8 mouse cellular contexts compared by ENCODE assay signal in the genomic region with DNA sequence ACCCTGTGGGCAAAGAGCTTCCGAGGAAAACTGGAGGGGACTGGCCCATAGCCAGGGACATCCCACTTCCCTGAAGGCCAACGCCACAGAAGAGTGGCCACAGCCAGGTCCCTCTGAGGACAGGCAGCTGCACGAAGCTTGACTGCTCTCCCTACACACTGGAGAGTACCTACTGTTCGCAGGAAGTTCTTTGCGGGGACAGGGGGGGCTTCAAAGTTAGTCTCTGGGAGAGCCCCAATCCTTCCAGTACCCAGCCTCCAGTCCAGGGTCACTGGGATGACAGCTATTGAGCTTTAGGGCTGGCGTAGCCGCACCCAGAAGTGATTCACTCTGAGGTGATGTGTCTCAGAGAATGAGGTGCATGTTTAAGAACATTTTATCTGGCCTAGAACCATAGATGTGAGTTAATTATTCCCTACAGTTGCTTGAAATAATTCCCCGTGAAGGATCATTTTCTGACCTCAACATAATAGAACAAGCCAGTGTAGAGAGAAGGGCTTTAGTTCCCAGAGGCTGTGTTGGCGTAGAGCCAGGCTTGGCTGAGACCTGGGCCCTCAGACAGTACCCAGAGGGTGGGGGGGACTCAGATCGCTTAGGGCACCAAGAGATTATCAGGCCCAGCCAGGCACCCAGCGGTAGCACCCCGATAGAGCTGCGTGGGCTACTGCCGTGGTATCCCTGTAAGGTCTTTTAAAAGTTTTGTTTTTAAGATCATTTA. TPM values are rescaled to one million over a fixed set of nuclear protein-coding genes. Genes with fewer than 3 reads are reported as not detected.
DNase-seq lines count a peak whose midpoint lies in the region; ATAC-seq lines count a peak whose summit lies in the region.

No protein-coding gene starts in this region.

- intact Hi-C loops in left cerebral cortex, postnatal 4 days (cut with DNase I): no loop called here
- intact Hi-C loops in left cerebral cortex, postnatal 36 days (cut with DNase I): no loop called here

- no peak overlapping the region for H3K4me3 ChIP-seq in heart, embryonic 15.5 days
- H3K4me3 ChIP-seq in stomach, embryonic 14.5 days (ENCODE audit: low read depth, low read length): no peak overlapping the region

- no peaks in the 10 kb centered on the region for H3K9me3 ChIP-seq in heart, embryonic 15.5 days (replicated peaks)
- no peaks in the 10 kb centered on the region for H3K9me3 ChIP-seq in stomach, embryonic 14.5 days (ENCODE audit: control insufficient read depth, low read depth, low read length)

- peaks cover 35% of the 10 kb centered on the region for H3K4me1 ChIP-seq in heart, embryonic 15.5 days (replicated peaks)
- H3K4me1 ChIP-seq in stomach, embryonic 14.5 days (ENCODE audit: control insufficient read depth, insufficient read depth, low read length): peaks cover 7% of the 10 kb centered on the region; the same call in 1 of the 2 replicates

- H3K4me2 ChIP-seq in heart, embryonic 15.5 days: no peak overlapping the region
- no peak overlapping the region for H3K4me2 ChIP-seq in stomach, embryonic 14.5 days (replicated peaks; ENCODE audit: low read depth, low read length)

- DNase-seq in left cerebral cortex, postnatal 4 days: peak; percentile 81
- no peak for DNase-seq in left cerebral cortex, postnatal 36 days (ENCODE audit: low spot score in 2 of 2)
- DNase-seq in brain, adult 2 months (ENCODE audit: low read depth, low spot score): peak; percentile 40
- DNase-seq in kidney, postnatal 4 days: peak; percentile 75 to 80
- no peak for DNase-seq in layer of hippocampus, postnatal 14 days (ENCODE audit: low spot score in 2 of 2)
- no peak for DNase-seq in left cerebral cortex, adult 8-10 months (ENCODE audit: low spot score in 2 of 2)

- H3K9ac ChIP-seq in heart, embryonic 15.5 days: no peak overlapping the region
- 0 out of 2 replicates have a peak overlapping the region, but pooled peaks have one; percentile 6 for H3K9ac ChIP-seq in stomach, embryonic 14.5 days (replicated peaks; ENCODE audit: low read depth, low read length)

- H3K27ac ChIP-seq in heart, embryonic 15.5 days: peak overlapping the region; percentile 43
- H3K27ac ChIP-seq in stomach, embryonic 14.5 days (ENCODE audit: low read length): peak overlapping the region; percentile 10; the same call in 1 of the 2 replicates

- ATAC-seq in heart, embryonic 15.5 days (replicated peaks; ENCODE audit: insufficient number of reproducible peaks, insufficient read depth, low FRiP score, low read depth): peak; percentile 60; the same call in 1 of the 2 replicates
- ATAC-seq in stomach, embryonic 14.5 days (ENCODE audit: insufficient number of reproducible peaks, insufficient read depth, low FRiP score, low read depth): peak; percentile 68; the same call in 1 of the 2 replicates

- no peaks in the 10 kb centered on the region for H3K27me3 ChIP-seq in heart, embryonic 15.5 days
- no peaks in the 10 kb centered on the region for H3K27me3 ChIP-seq in stomach, embryonic 14.5 days (ENCODE audit: control insufficient read depth, insufficient read depth, low read length)

- peaks cover 46% of the 10 kb centered on the region for H3K36me3 ChIP-seq in heart, embryonic 15.5 days
- peaks cover 76% of the 10 kb centered on the region for H3K36me3 ChIP-seq in stomach, embryonic 14.5 days (ENCODE audit: control insufficient read depth, insufficient read depth, low read length)

- WGBS in heart, embryonic 15.5 days: 59% methylated on average over 14 of the region's 14 CpGs
- WGBS in stomach, embryonic 14.5 days: 84% methylated on average over 14 of the region's 14 CpGs

RNA-seq across cellular contexts. Expression of a gene that starts 13.5 kb away (rescaled TPM):
- 100 to 1,000 TPM; 314 to 322 TPM for total RNA-seq in left cerebral cortex, postnatal 4 days (2021)
- total RNA-seq in left cerebral cortex, postnatal 36 days (2021): 100 to 1,000 TPM; 160 to 179 TPM
- polyA plus RNA-seq in heart, embryonic 15.5 days (2015; fragmentation: Nextera tagmentation; extraction: Ambion mirVana): 65.8 and 112 TPM in 2 replicates
- polyA plus RNA-seq in stomach, embryonic 14.5 days (2014; fragmentation: Nextera tagmentation; extraction: Ambion mirVana): 85.9 and 99.0 TPM in 2 replicates
- 100 to 1,000 TPM; 170 to 200 TPM for total RNA-seq in layer of hippocampus, postnatal 14 days (2021)
- total RNA-seq in left cerebral cortex, adult 8-10 months (2022): 100 to 1,000 TPM; 204 to 217 (median 208) TPM

Comparison
In these comparisons a context has a peak if more than half of its experiments do, and no peak if none do; other contexts are left out.
1. DNase-seq: peak in left cerebral cortex, postnatal 4 days (single experiment), brain, adult 2 months (single experiment) and kidney, postnatal 4 days (2 of 2); none in left cerebral cortex, postnatal 36 days (0 of 2), layer of hippocampus, postnatal 14 days (0 of 2) and left cerebral cortex, adult 8-10 months (0 of 2).